Mouse (Mus musculus): ENCODE measurements around the gene Oaz3. TPM values are rescaled to one million over a fixed set of nuclear protein-coding genes. Genes with fewer than 3 reads are reported as not detected.
A peak's percentile ranks its signal among the peaks of the same experiment; 100 is the strongest.

The Oaz3 gene
- polyA plus RNA-seq, 1 experiment from 2014 or later: 1.7 TPM

DNA sequence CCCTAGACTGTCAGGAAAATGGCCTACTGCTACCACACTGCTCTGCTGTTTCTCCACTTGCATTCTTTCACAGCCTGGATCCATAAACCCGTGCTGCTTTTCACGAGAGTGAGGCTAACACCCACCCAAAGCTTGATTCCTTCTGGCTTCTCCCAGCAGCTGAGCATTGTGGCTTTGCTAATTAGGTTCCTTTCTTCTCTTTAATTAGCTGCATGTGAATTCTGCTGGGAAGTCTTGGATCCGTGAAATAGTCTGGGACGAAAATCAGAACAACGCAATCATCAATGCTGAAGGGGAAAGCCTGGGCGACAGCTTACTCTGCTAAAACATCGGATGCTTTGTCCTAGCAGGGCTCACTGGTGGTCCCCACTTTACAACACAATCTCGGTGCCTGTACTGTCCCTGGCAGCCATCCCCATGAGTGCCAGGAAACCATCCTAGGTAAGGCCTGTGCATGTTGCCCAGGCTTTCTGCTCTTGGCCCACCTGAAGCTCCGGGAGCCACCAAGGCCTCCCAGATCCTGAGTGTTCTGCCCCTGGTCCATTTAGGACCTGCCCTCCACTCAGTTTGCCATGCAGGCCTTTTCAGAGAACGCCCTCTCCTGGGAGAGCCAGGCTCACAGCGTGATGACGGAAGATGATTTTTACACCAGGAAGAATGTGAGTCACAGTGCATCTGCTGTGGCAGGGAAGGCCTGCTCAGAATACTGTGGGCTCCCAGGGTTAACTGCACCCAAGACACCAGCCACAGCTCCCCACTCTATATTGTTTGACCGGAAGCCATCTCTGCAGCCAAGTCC, 22.1 kb upstream of the Oaz3 start:
- WGBS: 37% methylated on average over 13 of the region's 13 CpGs
- H3K9me3 ChIP-seq (ENCODE audit: control insufficient read depth, low read length): no peaks in the 10 kb centered on the region
- 0 out of 2 replicates have a peak overlapping the region, but pooled peaks have one; percentile 38 for H3K9ac ChIP-seq (ENCODE audit: low read depth, low read length)
- H3K4me2 ChIP-seq (ENCODE audit: low read length): no peak overlapping the region
- H3K36me3 ChIP-seq (ENCODE audit: control insufficient read depth, insufficient read depth, low read length): no peaks in the 10 kb centered on the region
- no peak overlapping the region for H3K4me3 ChIP-seq (ENCODE audit: low read length)
- peaks cover 22% of the 10 kb centered on the region for H3K4me1 ChIP-seq (ENCODE audit: control insufficient read depth, insufficient read depth, low read depth, low read length)
- H3K27ac ChIP-seq (ENCODE audit: low read depth, low read length): peak overlapping the region; percentile 85
- peak; percentile 75 for ATAC-seq
- H3K27me3 ChIP-seq (replicated peaks; ENCODE audit: control insufficient read depth, insufficient read depth, low read length): no peaks in the 10 kb centered on the region

DNA sequence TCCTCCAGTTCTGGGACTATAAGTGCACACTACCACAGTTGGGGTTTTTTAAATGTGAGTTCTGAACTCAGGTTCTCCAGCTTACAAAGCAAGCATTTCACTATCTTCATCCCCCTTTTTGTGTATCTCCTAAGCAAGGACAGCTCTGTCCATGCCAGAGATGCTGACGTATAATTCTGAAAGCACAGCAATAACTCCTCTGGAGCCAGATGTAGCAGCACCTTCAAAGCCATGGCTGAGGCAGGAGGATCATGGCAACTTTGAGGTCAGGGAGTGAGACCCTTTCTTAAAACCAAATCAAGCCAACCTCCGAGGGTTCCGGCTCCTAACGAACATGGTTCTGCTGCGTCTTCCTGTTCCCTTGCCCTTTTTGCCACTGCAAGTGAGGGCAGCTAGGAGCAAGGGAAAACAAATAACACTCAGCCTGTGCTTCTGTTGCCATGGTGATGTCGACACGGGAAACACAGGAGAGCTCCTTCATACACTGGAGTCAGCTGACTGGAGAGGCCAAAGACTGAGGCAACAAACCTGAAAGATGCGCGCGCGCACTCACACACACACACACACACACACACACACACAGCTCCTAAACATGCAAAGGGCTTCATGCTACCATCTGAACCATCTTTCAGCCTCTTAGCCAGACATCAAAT, 20.3 kb upstream of the Oaz3 start:
- Histone ChIP-seq H3K27me3 (replicated peaks; ENCODE audit: control insufficient read depth, insufficient read depth, low read length) (no peaks in the 10 kb centered on the region), H3K4me3 (ENCODE audit: low read length) (no peak overlapping the region), H3K36me3 (ENCODE audit: control insufficient read depth, insufficient read depth, low read length) (no peaks in the 10 kb centered on the region), H3K9ac (ENCODE audit: low read depth, low read length) (0 out of 2 replicates have a peak overlapping the region, but pooled peaks have one; percentile 30), H3K9me3 (ENCODE audit: control insufficient read depth, low read length) (no peaks in the 10 kb centered on the region), H3K4me1 (ENCODE audit: control insufficient read depth, insufficient read depth, low read depth, low read length) (peaks cover 22% of the 10 kb centered on the region), H3K4me2 (ENCODE audit: low read length) (peak overlapping the region; percentile 20), H3K27ac (ENCODE audit: low read depth, low read length) (peak overlapping the region; percentile 85)
- 23% methylated on average over 11 of the region's 11 CpGs for WGBS
- ATAC-seq: peak; percentile 82

DNA sequence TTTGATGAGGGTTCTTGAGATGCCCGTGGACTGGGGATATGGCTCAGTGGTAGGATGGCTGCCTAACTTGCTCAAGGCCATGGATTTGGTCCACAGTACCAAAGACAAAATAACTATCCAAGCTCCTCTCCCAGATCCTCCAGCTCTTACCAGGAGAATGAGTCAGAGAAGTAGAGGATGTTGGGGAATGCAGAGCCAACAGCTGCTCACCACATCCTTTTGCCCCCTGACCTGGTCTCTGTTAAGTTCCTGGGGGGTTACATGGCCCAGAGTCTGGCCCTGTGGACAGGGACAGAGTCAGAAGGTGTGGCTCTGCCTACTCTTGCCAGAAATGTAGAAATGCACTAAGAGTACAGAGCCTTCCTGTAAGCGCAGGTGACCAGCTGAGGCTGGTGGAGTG, 16.1 kb upstream of the Oaz3 start:
- no peak overlapping the region for H3K27ac ChIP-seq (ENCODE audit: low read depth, low read length)
- H3K4me1 ChIP-seq (ENCODE audit: control insufficient read depth, insufficient read depth, low read depth, low read length): peaks cover 19% of the 10 kb centered on the region
- no peak overlapping the region for H3K4me3 ChIP-seq (ENCODE audit: low read length)
- 93% methylated on average over 2 of the region's 2 CpGs for WGBS
- H3K9ac ChIP-seq (ENCODE audit: low read depth, low read length): no peak overlapping the region
- no peak for ATAC-seq
- H3K36me3 ChIP-seq (ENCODE audit: control insufficient read depth, insufficient read depth, low read length): no peaks in the 10 kb centered on the region
- H3K9me3 ChIP-seq (ENCODE audit: control insufficient read depth, low read length): no peaks in the 10 kb centered on the region
- H3K4me2 ChIP-seq (ENCODE audit: low read length): no peak overlapping the region
- H3K27me3 ChIP-seq (replicated peaks; ENCODE audit: control insufficient read depth, insufficient read depth, low read length): no peaks in the 10 kb centered on the region

DNA sequence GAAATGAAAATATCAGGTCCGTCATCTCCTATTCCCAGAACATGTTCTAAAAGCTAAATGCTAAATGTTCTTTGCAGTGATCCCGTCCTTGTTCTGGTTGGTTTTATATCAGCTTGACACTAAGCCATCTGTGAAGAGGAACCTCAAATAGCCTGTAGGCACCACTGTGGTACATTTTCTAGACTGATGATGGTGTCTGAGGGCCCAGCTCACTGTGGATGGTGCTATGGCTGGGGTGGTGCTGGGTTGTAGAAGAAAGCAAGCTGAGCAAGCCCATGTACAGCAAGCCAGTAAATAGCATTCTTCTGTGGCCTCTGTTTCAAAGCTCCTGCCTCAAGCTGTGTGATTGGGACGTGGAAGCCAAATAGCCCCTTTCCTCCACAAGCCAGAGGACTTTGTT, 13.3 kb upstream of the Oaz3 start:
- no peaks in the 10 kb centered on the region for H3K36me3 ChIP-seq (ENCODE audit: control insufficient read depth, insufficient read depth, low read length)
- peaks cover 7% of the 10 kb centered on the region for H3K4me1 ChIP-seq (ENCODE audit: control insufficient read depth, insufficient read depth, low read depth, low read length)
- H3K27me3 ChIP-seq (replicated peaks; ENCODE audit: control insufficient read depth, insufficient read depth, low read length): no peaks in the 10 kb centered on the region
- peak overlapping the region; percentile 45 for H3K4me3 ChIP-seq (ENCODE audit: low read length)
- H3K27ac ChIP-seq (ENCODE audit: low read depth, low read length): peak overlapping the region; percentile 40
- peak; percentile 24; the same call in 1 of the 2 replicates for ATAC-seq
- H3K4me2 ChIP-seq (ENCODE audit: low read length): peak overlapping the region; percentile 54
- no peaks in the 10 kb centered on the region for H3K9me3 ChIP-seq (ENCODE audit: control insufficient read depth, low read length)
- 62% methylated on average over 3 of the region's 3 CpGs for WGBS
- no peak overlapping the region for H3K9ac ChIP-seq (ENCODE audit: low read depth, low read length)

DNA sequence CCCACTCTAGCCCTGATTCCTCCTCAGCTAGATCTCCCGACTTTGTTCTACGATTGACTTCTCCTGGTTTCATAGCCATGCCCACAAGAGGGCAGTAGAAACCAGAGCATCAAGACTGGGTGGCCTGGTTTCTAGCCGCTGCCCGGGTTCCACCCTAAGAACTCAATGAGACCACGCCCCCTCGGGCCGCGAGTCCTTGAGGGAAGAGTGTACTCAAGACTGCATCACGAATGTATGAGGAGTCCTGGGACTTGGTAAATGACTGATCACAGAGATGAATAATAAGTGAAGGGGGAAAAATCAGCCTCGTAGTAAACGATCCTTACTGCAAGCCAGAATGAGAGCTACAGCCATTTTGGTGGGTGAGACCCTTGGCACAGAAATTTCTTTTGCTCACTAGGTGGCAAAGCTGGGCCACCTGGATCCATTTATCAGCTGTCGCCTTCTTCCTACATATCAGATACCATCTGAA, 12.8 kb upstream of the Oaz3 start:
- H3K36me3 ChIP-seq (ENCODE audit: control insufficient read depth, insufficient read depth, low read length): no peaks in the 10 kb centered on the region
- H3K4me2 ChIP-seq (ENCODE audit: low read length): peak overlapping the region; percentile 54
- peak overlapping the region; percentile 59 for H3K9ac ChIP-seq (ENCODE audit: low read depth, low read length)
- 0% methylated on average over 12 of the region's 12 CpGs for WGBS
- H3K27me3 ChIP-seq (replicated peaks; ENCODE audit: control insufficient read depth, insufficient read depth, low read length): no peaks in the 10 kb centered on the region
- H3K4me3 ChIP-seq (ENCODE audit: low read length): peak overlapping the region; percentile 45
- H3K4me1 ChIP-seq (ENCODE audit: control insufficient read depth, insufficient read depth, low read depth, low read length): peaks cover 7% of the 10 kb centered on the region
- H3K9me3 ChIP-seq (ENCODE audit: control insufficient read depth, low read length): no peaks in the 10 kb centered on the region
- peak; percentile 92 for ATAC-seq
- peak overlapping the region; percentile 40; the same call in 1 of the 2 replicates for H3K27ac ChIP-seq (ENCODE audit: low read depth, low read length)

DNA sequence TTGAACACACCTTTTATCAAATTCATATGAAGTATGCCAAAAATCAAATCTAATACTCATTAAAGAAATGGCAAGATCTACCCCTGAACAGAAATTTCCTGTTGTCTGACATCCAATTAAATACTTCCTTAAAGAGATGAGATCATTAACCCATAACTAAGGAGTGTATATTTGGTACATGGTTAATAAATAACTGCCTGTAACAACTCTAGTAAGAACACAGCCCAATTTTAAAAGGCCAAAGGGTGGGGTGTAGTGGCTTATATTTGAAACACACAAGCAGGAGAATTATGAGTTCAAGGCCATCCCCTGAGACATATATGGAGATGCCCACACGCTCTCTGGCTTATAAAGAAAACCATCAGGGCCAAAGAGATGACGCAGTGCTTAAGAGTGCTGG, 5.7 kb upstream of the Oaz3 start:
- H3K36me3 ChIP-seq (ENCODE audit: control insufficient read depth, insufficient read depth, low read length): peaks cover 25% of the 10 kb centered on the region
- no peak overlapping the region for H3K9ac ChIP-seq (ENCODE audit: low read depth, low read length)
- H3K27me3 ChIP-seq (replicated peaks; ENCODE audit: control insufficient read depth, insufficient read depth, low read length): no peaks in the 10 kb centered on the region
- H3K4me1 ChIP-seq (ENCODE audit: control insufficient read depth, insufficient read depth, low read depth, low read length): peaks cover 1% of the 10 kb centered on the region; the same call in 1 of the 2 replicates
- no peak overlapping the region for H3K27ac ChIP-seq (ENCODE audit: low read depth, low read length)
- no peaks in the 10 kb centered on the region for H3K9me3 ChIP-seq (ENCODE audit: control insufficient read depth, low read length)
- H3K4me3 ChIP-seq (ENCODE audit: low read length): no peak overlapping the region
- no peak for ATAC-seq
- 83% methylated on average over 2 of the region's 2 CpGs for WGBS
- no peak overlapping the region for H3K4me2 ChIP-seq (ENCODE audit: low read length)

DNA sequence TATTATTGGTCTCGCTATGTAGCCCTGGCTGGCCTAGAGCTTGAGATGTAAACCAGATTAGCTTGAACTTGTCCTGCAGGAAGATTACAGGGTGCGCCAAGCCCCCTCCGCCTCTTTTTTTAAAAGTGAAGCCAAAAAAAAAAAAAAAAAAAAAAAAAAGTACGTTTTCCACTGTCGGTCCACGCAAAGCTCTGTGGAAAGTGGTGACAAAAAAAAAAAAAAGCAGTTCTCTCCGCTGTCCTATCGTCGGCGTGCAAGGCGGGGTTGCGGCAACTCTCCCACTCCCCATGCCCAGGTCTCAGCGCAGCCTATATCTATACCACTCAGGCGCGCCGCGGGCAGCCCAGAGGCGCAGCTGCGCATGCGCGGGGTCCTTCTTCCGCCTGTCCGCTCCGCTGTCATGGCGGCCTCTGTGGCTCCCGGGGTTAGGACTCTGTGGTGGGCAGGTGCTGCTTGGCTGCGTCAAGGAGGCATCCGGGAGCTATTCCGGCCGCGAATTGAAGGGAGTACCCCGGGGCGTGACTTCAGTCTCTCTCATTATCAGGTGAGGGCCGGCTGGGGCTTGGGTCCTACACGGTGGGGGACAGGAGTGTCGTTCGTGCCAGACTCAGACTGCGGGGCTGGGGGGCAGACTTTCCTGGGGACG, 641 bp downstream of the Oaz3 start, which contains the start of gene Mrpl9:
TSS of gene Mrpl9 (plus strand) at position 368 of the 646 bp plus-strand sequence.
- H3K4me2 ChIP-seq (ENCODE audit: low read length): peak within 1 kb of the TSS; percentile 58
- H3K9ac ChIP-seq (ENCODE audit: low read depth, low read length): peak within 1 kb of the TSS; percentile 90
- 1% methylated on average over 39 of the region's 39 CpGs for WGBS

DNA sequence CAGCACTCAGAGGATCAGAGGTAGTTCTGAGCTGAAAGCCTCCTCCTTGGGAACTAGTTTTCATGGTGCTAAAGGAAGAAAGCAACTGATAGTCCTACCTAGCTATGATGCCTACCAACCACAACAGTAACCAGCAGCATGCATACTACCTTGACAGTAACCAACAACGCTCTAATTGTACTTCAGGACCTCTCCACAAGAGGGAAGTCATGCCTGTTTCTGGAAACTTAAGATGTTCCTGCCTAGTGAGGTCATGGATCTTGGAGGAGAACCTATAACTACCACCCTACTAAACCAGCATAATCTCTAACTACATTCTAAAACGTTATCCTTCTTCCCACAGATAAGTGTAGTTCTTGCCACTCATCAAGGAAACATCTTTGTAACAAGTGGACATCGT, 2.5 kb downstream of the Oaz3 start:
- Histone ChIP-seq H3K4me1 (ENCODE audit: control insufficient read depth, insufficient read depth, low read depth, low read length) (peaks cover 6% of the 10 kb centered on the region), H3K9ac (ENCODE audit: low read depth, low read length) (no peak overlapping the region), H3K9me3 (ENCODE audit: control insufficient read depth, low read length) (no peaks in the 10 kb centered on the region), H3K4me3 (ENCODE audit: low read length) (no peak overlapping the region), H3K27me3 (replicated peaks; ENCODE audit: control insufficient read depth, insufficient read depth, low read length) (no peaks in the 10 kb centered on the region), H3K4me2 (ENCODE audit: low read length) (no peak overlapping the region), H3K36me3 (ENCODE audit: control insufficient read depth, insufficient read depth, low read length) (peaks cover 9% of the 10 kb centered on the region; the same call in 1 of the 2 replicates), H3K27ac (ENCODE audit: low read depth, low read length) (no peak overlapping the region)
- 44% methylated on average over 3 of the region's 3 CpGs for WGBS
- ATAC-seq: no peak

More for the DNA sequence above, 641 bp downstream of the Oaz3 start, which contains the start of gene Mrpl9:
- Histone ChIP-seq H3K27me3 (replicated peaks; ENCODE audit: control insufficient read depth, insufficient read depth, low read length) (no peaks in the 10 kb centered on the region), H3K4me3 (ENCODE audit: low read length) (peak within 1 kb of the TSS; percentile 83), H3K9me3 (ENCODE audit: control insufficient read depth, low read length) (no peaks in the 10 kb centered on the region), H3K4me1 (ENCODE audit: control insufficient read depth, insufficient read depth, low read depth, low read length) (peaks cover 6% of the 10 kb centered on the region), H3K36me3 (ENCODE audit: control insufficient read depth, insufficient read depth, low read length) (peaks cover 21% of the 10 kb centered on the region), H3K27ac (ENCODE audit: low read depth, low read length) (peak within 1 kb of the TSS; percentile 73)
- peak; percentile 99 for ATAC-seq

DNA sequence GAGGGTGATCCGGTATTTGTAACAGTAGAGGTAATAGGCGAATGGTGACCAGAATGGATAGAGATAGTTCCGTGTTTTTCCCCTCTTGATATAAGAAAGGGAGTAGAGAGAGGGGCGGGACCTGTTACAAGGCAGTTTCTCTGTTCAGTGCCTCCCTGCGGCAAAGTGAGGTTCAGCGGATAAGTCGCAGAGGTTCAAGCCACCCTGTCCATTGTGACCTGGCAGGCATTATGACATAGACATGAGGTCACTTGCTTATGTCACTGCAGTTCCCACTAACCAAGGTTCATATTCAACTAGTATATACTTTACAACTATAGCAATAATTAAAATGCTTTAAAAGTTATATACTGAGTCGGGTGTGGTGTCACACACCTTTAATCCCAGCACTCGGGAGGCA, 7.3 kb downstream of the Oaz3 start:
- no peak overlapping the region for H3K4me2 ChIP-seq (ENCODE audit: low read length)
- no peak overlapping the region for H3K4me3 ChIP-seq (ENCODE audit: low read length)
- no peaks in the 10 kb centered on the region for H3K4me1 ChIP-seq (ENCODE audit: control insufficient read depth, insufficient read depth, low read depth, low read length)
- no peaks in the 10 kb centered on the region for H3K9me3 ChIP-seq (ENCODE audit: control insufficient read depth, low read length)
- 84% methylated on average over 9 of the region's 9 CpGs for WGBS
- H3K9ac ChIP-seq (ENCODE audit: low read depth, low read length): no peak overlapping the region
- ATAC-seq: no peak
- H3K36me3 ChIP-seq (ENCODE audit: control insufficient read depth, insufficient read depth, low read length): no peaks in the 10 kb centered on the region
- H3K27me3 ChIP-seq (replicated peaks; ENCODE audit: control insufficient read depth, insufficient read depth, low read length): no peaks in the 10 kb centered on the region
- no peak overlapping the region for H3K27ac ChIP-seq (ENCODE audit: low read depth, low read length)
